Mouse (Mus musculus) neutrophil, adult 5-6 weeks (primary cell): ENCODE results near the gene Tnni3k. TPM values are rescaled to one million over a fixed set of nuclear protein-coding genes. Genes with fewer than 3 reads are reported as not detected.

Experiments used
- ATAC-seq: fragments of 151-379, 151-347 bp; 2 replicates; pipeline ENCODE4 v1.8.0; 2017; ENCODE audit warnings: mild to moderate bottlenecking, moderate TSS enrichment; ENCODE audit not compliant: insufficient number of reproducible peaks, poor library complexity, low FRiP score, severe bottlenecking; ENCODE audit errors: extremely low read depth
- total RNA-seq: library from RNA; stranded (forward); fragments of 200-1000 nt; gene quantifications from 2 replicates; pipeline ENCODE4 v1.2.3, GENCODE M21; 2017

Gene Tnni3k
- total RNA-seq, 1 experiment from 2014 or later: not detected

DNA sequence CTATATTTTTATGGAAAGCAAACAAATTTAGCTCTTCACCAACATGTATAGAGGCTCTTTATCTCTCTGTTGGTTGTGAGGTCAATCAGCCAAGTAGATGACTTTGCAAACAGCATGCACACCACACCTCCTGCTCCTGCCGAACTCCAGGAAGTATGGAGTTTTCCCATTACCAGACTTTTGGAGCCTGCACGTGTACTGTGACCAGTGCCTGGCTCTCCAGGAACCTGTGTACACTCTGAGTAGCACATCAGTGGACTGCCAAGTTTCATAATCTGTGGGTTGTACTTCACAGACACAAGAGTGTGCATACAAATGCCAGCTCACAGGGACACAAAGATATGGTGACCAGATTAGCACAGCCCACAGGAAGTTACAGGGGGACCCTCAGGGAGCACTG lies 84.2 kb downstream of the Tnni3k start:
- no peak for ATAC-seq

DNA sequence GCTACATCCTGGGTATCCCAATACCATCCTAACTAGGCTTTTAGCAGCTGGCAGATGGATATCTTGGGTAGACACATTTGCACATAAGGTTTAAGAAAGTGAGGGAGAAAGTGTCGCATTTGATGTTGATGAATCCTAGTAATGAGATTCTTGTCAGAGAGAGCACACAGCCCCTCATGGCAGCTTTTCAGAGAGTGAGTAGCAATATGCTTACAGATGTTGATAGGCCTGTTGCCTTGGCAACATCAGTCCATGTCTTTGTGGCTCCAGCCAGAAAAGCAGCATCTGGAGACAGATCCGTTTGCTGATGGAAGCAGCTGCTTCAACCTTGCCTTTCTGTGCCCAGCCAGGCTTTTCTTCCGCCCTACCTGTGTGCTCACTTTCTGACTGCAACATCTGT lies 93.9 kb downstream of the Tnni3k start:
- ATAC-seq: no peak

GRCm38 (mm10) chr3:154953088-154953487 lies 102.1 kb downstream of the Tnni3k start:
- ATAC-seq: no peak

GRCm38 (mm10) chr3:154949551-154949950 lies 105.7 kb downstream of the Tnni3k start:
- ATAC-seq: no peak

DNA sequence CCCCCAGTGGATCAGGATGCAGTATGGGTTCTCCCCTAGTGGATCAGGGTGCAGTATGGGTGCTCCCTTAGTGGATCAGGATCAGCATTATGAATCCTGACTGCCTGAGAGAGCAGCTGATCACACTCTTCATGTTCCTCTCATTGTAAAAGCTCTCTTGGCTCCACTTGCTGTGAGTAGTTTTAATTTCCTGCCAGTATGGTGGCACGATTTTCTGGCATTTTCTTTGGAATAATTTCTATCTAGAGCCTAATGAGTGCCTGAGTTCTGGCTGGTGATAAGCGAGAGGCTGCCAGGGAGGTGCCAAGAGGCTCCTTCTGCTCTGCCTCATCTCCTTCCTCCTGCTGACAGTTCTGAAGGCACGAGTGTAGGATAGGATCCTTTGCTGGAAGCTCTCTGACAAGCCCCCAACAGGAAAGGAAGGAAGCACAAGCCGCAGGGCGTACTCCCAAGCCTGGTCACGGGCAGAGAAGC lies 109.5 kb downstream of the Tnni3k start:
- ATAC-seq: no peak

DNA sequence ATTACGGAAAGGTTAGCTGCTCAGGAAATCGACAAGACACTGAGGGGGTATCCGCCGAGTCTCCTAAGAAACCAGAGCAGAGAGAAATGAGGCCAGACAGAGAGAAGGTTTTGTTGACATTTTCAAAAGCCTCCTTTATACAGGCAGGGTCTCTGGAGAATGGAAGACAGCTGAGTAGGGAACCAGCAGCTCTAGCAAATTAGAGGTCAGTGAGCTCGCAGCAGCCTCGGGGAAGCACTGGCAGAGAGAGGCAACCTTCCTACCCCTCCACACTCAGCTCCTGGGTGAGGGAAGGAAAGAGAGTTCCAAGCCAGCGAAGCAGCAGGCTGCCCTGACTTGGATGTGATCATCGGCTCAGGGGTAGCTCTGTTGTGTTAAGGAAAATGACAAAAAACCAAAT lies 127.5 kb downstream of the Tnni3k start:
- ATAC-seq: no peak

DNA sequence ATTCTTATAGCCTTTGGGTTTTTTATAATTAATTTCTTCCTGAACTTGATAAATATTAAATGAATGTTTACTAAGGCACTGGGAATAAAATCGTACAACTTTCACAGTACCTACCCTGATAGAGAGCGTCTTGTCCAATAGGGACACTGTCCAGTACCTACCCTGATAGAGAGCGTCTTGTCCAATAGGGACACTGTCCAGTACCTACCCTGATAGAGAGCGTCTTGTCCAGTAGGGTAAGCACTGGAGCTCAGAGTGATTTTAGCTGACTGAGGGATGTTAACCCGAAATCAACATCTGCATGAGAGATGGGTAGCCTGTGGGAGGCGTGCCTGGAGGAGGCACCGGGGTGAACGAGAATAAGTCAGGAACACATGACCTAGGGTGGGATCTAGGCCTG lies 130.3 kb downstream of the Tnni3k start:
- no peak for ATAC-seq

GRCm38 (mm10) chr3:154915566-154915965 lies 139.6 kb downstream of the Tnni3k start:
- ATAC-seq: no peak

- ATAC-seq: no peak
Measured at GRCm38 (mm10) chr3:154913641-154914040, 141.6 kb downstream of the Tnni3k start.

- ATAC-seq: no peak
Measured at GRCm38 (mm10) chr3:154896737-154897136, 158.5 kb downstream of the Tnni3k start.

GRCm38 (mm10) chr3:154893225-154893624 lies 162.0 kb downstream of the Tnni3k start:
- no peak for ATAC-seq

DNA sequence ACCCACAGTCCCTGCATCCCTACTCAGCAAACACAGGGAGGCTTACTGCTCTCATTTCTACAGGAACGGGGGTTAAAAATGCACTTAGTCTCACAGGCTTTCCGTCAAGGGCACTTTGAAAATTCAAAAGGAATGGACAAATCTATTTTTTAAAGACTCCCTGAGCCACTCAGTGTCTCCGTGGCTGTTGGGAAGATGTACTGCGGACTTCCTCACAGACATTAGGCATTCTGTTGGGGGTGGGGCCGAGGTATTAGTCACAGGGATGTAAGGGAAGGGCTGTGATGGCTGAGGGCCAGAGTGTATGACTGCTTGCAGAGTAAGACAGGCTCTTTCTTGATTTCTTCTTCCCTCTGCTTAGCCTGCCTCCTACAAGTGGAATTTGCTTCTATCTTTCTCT lies 169.8 kb downstream of the Tnni3k start:
- no peak for ATAC-seq

DNA sequence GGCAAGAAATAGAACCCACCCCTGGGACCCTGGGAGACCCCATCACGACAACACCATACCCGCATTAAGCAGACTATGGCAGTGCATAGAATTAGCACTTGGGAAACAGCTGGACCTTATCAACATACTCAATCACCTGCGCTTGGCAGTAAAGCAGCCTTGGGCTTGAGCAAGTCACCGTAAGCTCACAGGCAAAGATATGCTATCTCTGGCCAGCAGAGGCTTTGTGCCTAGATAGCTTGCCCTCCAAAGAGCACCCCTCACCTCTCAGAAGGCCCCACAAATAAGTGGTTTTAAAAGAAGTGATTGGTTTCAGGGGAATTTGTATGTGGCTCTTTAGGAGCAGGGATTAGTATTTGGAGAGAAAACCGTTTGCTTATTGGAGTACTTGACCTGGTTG lies 170.2 kb downstream of the Tnni3k start:
- no peak for ATAC-seq

DNA sequence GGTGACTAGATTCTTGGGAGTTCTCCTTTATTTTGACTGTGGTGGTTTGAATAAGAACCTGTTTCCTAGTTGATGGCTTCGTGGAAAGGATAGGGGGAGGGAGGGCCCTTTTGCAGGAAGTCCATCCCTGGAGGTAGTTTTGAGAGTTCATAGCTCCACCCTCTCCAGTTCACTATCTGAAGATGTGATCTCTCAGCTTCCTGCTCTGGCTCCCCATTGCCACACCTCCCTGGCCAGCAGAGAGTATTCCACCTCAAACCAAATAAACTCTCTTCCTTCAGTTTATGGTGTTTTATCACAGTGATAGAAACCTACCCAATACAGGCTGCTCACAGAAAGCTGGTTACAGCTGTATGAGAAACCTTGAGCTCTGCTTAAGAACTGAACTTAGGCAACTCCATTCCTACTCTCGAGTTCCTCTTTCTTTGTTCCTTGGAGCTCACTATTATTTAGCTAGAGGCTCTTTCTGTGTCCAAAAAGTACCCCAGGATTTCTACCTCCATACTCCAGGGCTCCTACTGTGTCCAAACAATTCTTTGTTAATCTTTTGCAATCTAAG lies 173.7 kb downstream of the Tnni3k start:
- no peak for ATAC-seq

GRCm38 (mm10) chr3:154880536-154880939 lies 174.7 kb downstream of the Tnni3k start:
- ATAC-seq: no peak

DNA sequence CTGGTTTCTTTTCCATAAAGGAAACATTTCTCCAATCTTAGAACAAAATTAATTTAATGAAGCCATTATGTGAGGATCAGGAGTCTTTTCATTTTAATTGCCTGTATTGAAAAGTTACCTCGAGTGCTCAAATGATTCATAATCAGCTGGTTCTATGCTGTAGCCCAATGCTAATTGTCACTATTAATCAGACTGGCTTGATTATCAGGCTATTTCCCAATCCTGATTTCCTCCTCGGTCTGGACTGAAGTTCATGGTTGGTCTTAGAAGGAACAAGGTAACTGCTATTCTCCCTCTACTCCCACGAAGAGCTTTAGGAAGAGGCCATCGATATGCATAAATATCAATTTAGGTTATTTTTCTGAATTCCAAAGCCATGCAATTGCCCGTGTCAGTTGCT lies 175.1 kb downstream of the Tnni3k start:
- no peak for ATAC-seq

- no peak for ATAC-seq
Measured at GRCm38 (mm10) chr3:154879515-154879914, 175.7 kb downstream of the Tnni3k start.

- no peak for ATAC-seq
Measured at GRCm38 (mm10) chr3:154879080-154879479, 176.1 kb downstream of the Tnni3k start.

- ATAC-seq: no peak
Measured at GRCm38 (mm10) chr3:154868807-154869206, 186.4 kb downstream of the Tnni3k start.

- ATAC-seq: no peak
Measured at GRCm38 (mm10) chr3:154861921-154862320, 193.3 kb downstream of the Tnni3k start.

- ATAC-seq: no peak
Measured at GRCm38 (mm10) chr3:154859721-154860120, 195.5 kb downstream of the Tnni3k start.
